Mouse (Mus musculus) inflammation-experienced regulatory T-cells, adult 6 months (primary cell): ENCODE measurements around the gene Mrpl55. TPM values are rescaled to one million over a fixed set of nuclear protein-coding genes. Genes with fewer than 3 reads are reported as not detected.
A peak's percentile ranks its signal among the peaks of the same experiment; 100 is the strongest.
"Not testable (repeated sequence)": the region's sequence is repeated elsewhere in the genome, so short reads cannot be mapped to it uniquely, and the experiment has no call there.

Experiments
- ATAC-seq: one replicate; pipeline ENCODE4 v1.8.0; 2017
- polyA plus RNA-seq, 3 experiments: library from polyadenylated mRNA; unstranded; fragments of 100-300 nt; shearing (Covaris generic); gene quantifications; one replicate each; pipeline ENCODE4 v1.2.1; 2017

The Mrpl55 gene
- polyA plus RNA-seq, 3 experiments from 2014 or later, result 43.4 to 49.1 (median 46.7) TPM

DNA sequence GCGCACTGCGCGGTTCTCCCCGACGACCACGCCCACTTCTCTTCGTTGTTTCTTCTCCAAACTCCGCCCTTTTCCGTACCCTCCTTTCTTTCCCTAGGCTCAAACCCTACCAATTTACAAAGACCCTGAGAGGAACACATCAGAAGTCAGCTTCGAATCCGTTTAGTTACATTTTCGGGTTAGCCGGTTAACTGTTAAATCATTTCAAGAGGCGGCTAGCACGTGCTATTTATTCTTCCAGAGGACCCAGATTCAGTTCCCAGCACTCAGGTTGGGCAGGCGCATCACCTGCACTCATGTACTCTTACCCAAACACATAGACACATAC is 10.3 kb upstream of the Mrpl55 start, which contains the start of gene Guk1:
TSS of gene Guk1 (minus strand) at position 154 of the 328 bp plus-strand sequence.
- no peak for ATAC-seq

DNA sequence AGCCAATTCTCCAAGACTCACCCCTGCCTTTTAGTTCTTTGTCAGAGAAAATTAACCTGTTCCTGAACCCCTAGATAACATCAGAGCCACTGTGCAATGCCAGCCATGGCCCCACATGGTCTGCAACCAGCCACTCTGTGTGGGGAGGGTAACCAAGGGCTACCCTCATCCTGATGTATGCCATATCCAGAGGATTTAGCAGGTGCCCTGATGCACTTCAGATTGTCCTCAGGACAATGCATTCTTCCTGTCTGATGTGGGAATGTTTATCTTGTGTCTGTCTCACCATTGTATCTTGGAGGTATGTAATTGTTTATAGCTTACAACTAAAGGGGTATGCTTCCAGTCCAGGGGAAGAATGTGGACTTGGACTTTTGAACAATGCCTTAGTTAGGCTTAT is 6.1 kb upstream of the Mrpl55 start:
- ATAC-seq, result no peak

- peak; percentile 38 for ATAC-seq
These were observed 877 bp upstream of the Mrpl55 start for GRCm38 (mm10) chr11:59201216-59202002.

DNA sequence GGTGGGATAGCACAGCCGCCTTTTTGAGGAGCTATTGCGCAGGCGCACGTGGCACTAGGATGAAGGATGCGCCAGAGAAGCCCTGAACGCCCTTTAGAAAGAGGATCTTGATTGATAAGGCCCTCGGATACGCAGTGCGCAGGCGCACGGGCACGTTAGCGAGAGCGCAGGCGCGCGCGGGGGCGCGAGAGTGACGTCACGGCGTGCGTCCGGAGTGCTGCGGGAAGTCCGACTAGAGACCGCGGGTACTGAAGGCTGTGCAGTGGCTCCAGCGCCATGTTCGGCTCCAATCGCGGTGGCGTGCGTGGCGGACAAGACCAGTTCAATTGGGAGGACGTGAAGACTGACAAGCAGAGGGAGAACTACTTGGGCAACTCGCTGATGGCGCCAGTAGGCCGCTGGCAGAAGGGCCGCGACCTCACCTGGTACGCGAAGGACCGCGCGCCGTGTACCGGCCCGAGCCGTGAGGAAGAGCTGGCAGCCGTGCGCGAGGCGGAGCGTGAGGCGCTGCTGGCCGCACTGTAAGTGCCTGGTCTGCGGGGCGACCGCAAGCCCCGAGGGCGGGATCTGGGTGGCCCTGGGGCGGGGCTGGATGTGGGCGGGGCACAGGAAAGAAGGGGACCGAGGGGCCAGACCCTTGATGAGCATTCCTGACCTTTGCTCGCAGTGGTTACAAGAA is 6.0 kb downstream of the Mrpl55 start, which contains the start of gene 2310033P09Rik:
TSS of gene 2310033P09Rik (plus strand) at position 169 of the 679 bp plus-strand sequence.
- ATAC-seq, result peak; percentile 74

DNA sequence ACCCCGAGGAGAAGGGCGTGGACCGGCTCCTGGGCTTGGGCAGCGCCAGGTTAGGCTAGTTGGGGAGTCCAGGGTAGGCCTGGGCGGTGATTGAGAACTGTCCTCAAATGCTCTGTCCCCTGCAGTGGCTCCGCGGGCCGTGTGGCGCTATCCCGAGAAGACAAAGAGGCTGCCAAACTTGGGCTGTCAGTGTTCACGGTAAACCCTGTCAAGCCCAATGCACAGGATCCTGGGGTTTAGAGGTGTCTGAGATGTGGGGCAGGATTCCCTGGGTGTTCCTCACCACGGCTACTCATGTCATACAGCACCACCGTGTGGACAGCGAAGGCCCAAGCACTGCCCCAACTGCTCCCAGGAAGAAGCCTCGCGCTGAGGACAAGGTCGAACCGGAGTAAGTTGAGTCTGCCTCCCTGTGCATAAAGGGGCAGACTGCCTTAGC is 6.7 kb downstream of the Mrpl55 start:
- ATAC-seq, result no peak

DNA sequence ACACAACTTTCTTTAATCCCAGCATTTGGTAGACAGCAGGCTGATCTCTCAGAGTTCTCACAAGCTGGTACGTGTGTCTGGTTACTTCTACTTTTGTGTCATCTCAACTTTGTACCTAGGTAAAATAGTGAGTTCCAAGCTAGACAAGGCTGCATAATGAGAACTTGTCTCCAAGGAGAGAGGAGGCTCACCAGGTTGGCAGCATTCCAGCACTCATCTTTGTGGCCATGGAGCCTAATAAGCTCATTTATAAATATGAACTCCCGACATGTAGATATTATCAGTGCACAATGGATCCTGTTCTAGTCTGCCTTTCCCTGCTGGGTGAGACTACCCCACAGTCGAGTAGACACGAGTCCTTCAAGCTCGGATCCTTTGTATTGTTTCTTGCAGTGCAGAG is 7.3 kb downstream of the Mrpl55 start:
- no peak for ATAC-seq

- ATAC-seq, result no peak
These were observed 7.7 kb downstream of the Mrpl55 start for GRCm38 (mm10) chr11:59210020-59210419.

DNA sequence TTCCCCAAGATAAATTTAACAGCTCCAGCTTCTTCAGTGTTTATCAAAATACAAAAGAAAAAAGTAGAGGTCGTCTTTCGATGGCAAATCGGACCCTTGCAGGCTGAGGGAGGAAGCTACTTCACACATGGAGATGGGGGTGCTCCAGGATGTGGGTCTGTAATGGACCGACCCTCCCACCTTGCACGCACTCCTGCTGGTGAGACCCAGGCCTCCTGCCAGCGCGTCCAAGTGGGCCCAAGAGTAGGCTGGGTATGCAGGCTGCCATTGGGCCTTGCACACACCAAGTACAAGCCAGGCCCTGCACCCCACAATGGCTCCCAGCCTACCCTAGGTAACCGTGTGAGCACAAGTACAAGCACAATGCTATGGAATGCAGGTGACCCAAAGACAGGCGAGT is 9.3 kb downstream of the Mrpl55 start:
- ATAC-seq, result not testable (repeated sequence)

GRCm38 (mm10) chr11:59212320-59212719 is 10.0 kb downstream of the Mrpl55 start:
- ATAC-seq, result peak; percentile 74

GRCm38 (mm10) chr11:59212892-59213494 is 10.7 kb downstream of the Mrpl55 start:
- ATAC-seq, result no peak

- no peak for ATAC-seq
These were observed 14.7 kb downstream of the Mrpl55 start for GRCm38 (mm10) chr11:59216955-59217354.

DNA sequence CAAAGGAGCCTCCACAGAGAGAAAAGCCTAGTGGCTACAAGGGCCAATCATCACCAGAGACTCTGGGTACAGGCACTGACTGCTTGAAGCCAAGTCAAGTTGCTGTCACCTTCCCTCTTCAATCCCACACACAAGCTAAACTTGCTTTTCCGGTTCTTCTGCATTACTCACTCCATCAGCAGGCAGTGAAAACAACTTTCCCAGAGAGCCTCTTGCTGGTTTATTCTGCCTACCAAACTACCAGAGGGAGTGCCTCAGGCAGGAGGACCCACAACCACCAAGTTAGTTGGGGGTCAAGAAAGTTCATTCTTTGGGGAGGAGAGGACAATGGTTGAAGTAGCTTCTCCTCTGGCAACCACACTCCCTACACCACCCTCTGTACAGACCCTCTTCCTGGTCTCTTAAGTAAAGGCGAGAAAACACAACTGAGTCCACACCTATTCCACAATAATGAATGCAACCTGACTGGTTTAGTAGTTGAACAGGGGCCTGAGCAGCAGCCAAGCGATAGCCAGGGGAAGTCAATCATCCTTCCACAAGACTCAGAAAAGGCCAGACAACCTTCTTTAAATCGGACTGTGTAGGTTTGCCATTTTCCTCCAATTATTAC is 16.2 kb downstream of the Mrpl55 start:
- ATAC-seq, result no peak

- ATAC-seq, result peak; percentile 41
These were observed 16.8 kb downstream of the Mrpl55 start for GRCm38 (mm10) chr11:59219064-59219463.

DNA sequence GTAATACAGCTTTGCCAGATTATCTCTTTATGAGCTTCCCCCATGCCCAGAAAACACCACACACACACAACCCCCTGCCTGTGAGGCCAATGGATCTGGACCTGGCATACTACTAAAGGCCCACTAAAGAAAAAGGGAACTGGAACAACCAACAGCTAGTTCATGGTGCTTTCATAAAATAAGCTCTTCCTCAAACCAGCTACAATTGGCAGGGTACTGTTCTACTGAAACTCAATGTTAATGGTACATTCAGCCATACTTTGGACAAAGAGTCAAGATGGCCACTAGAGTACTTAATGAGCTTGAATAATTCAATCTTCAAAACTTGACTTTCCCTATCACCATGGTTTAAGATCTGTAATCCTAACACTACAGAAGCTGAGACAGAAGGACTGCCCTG is 19.3 kb downstream of the Mrpl55 start:
- ATAC-seq, result no peak

GRCm38 (mm10) chr11:59222306-59222705 is 20.0 kb downstream of the Mrpl55 start:
- no peak for ATAC-seq

- ATAC-seq, result no peak
These were observed 21.7 kb downstream of the Mrpl55 start for GRCm38 (mm10) chr11:59224025-59224424.

- ATAC-seq, result peak; percentile 15
These were observed 22.2 kb downstream of the Mrpl55 start for GRCm38 (mm10) chr11:59224470-59224869.

DNA sequence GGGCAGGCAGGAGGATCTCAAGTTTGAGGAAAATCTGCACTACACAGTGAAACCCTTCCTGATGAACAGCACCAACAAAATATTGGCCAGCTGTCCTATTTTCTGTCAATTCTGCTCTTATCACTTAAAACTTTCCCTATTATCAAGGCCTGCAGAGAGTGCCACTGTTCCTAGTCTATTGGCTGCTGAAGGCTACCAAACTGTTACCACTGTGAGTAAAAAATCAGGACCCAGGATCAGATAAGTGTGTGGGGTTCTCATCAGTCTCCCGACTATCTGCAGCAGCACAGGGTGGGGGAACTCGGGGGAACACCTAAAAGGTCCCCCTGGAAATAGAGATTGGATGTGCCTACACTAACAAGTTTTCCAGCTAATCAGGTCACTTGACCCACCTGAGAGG is 22.9 kb downstream of the Mrpl55 start:
- no peak for ATAC-seq

DNA sequence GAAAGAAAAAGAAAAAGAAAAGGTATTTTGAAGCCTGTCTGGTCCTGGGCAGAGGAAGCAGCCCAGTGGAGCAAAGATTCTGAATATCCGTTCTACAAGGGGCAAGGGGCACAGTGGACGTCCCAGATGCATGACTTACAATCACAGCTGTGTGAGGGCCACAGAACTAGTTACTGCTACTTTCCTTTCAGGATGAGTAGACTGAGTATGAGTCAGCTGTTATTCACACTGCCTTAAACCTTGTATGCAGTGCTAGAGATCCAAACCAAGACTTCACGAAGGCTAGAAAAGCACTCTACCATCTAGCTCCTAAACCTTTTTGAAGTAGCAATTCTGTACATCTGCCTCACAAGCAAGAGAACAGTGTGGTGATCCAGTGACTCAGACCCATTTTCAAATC is 24.0 kb downstream of the Mrpl55 start:
- no peak for ATAC-seq

DNA sequence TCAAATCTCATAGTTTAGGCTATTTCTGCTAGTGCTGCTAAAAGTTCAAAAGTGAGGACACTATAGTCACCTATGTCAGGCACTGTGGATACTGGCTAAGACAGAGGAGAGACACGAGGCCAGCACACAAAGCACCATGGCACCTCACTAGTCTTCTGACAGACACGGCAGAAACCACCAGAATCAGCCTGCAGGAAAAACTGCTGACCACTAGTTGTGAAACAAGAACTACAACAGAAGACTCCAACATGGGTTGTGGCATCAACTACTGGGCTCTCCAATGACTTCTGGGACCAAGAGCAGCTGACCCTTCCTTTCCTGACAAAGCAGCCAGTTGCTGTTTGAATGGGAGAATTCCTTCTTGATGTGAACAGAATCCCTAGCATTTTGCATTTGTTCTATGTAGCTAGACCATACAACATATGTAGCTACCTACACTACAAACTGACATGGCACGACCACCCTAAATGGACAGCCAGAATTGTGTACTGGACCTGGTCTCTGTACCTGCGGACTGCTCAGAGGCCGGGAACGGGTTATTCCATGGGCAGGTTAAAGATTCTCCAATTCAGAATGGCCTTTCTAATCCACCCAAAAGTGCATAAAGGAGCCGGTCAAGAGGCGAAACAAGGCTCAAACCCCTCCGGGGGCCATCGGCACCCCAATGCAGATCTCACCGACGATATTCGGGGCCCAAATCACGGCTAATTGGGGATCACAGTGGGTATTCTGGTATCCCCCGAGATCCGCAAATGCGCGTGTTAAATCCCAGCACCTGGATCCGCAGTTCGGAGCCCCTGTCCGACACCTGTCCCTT is 24.7 kb downstream of the Mrpl55 start:
- no peak for ATAC-seq

DNA sequence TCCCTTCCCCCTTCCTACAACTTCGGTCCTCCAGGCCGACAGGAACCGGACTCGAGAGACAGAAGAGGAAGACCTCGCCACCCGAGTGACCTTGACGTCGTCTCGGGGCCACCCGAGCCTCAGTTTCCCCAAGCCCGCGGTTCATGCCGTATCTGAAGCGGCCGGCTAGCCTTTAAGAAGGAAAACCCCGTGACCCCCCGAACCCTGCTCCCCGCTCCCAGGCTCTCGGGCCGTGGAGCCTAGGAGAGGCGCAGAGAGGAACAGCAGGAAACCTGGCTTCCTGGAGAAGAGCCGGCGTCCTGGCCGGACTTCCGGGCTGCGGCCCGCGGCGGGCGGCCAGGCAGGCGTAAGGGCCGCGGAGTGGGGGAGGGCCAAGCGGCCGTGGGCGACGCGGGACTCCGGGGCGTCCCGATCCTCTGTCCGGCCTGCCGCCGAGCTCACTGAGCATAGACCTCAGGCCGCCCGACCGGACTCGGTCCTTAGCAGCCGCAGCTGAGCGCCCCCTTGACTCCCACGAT is 25.4 kb downstream of the Mrpl55 start:
- peak; percentile 10 for ATAC-seq
